Mouse (Mus musculus): ENCODE data around the gene Pou2f2. TPM values are rescaled to one million over a fixed set of nuclear protein-coding genes. Genes with fewer than 3 reads are reported as not detected.

The Pou2f2 gene
- polyA plus RNA-seq, 1 experiment from 2014 or later: 0.42 TPM

GRCm38 (mm10) chr7:25084621-25085020 lies 94.9 kb downstream of the Pou2f2 start:
- Histone ChIP-seq H3K27ac (ENCODE audit: low read depth) (0 out of 2 replicates have a peak overlapping the region, but pooled peaks have one; percentile 13), H3K9ac (no peak overlapping the region), H3K4me3 (ENCODE audit: low read depth, low read length) (no peak overlapping the region), H3K4me1 (ENCODE audit: insufficient read depth) (0 out of 2 replicates have a peak, but pooled peaks cover 7% of the 10 kb centered on the region), H3K4me2 (no peak overlapping the region), H3K36me3 (ENCODE audit: insufficient read depth) (peaks cover 63% of the 10 kb centered on the region), H3K27me3 (ENCODE audit: insufficient read depth, low read length) (no peaks in the 10 kb centered on the region), H3K9me3 (ENCODE audit: low read depth, low read length) (no peaks in the 10 kb centered on the region)
- peak; percentile 21 for DNase-seq
- no peak for TF ChIP-seq CTCF (IDR thresholded peaks at IDR 0.05; ENCODE audit: low read depth)
- WGBS: 71% methylated on average over 5 of the region's 5 CpGs
- ATAC-seq (ENCODE audit: insufficient read depth): no peak

GRCm38 (mm10) chr7:25082510-25082909 lies 97.0 kb downstream of the Pou2f2 start:
- H3K36me3 ChIP-seq (ENCODE audit: insufficient read depth): peaks cover 68% of the 10 kb centered on the region
- no peak overlapping the region for H3K4me2 ChIP-seq
- H3K4me1 ChIP-seq (ENCODE audit: insufficient read depth): peaks cover 7% of the 10 kb centered on the region
- peak; percentile 68 for TF ChIP-seq CTCF (IDR thresholded peaks at IDR 0.05; ENCODE audit: low read depth)
- no peak overlapping the region for H3K27ac ChIP-seq (ENCODE audit: low read depth)
- H3K27me3 ChIP-seq (ENCODE audit: insufficient read depth, low read length): no peaks in the 10 kb centered on the region
- no peaks in the 10 kb centered on the region for H3K9me3 ChIP-seq (ENCODE audit: low read depth, low read length)
- H3K4me3 ChIP-seq (ENCODE audit: low read depth, low read length): no peak overlapping the region
- H3K9ac ChIP-seq: no peak overlapping the region
- 73% methylated on average over 4 of the region's 4 CpGs for WGBS
- peak; percentile 64 for DNase-seq
- ATAC-seq (ENCODE audit: insufficient read depth): 0 out of 2 replicates have a peak, but pooled peaks have one; percentile 16

GRCm38 (mm10) chr7:25080431-25080830 lies 99.1 kb downstream of the Pou2f2 start:
- Histone ChIP-seq H3K27ac (ENCODE audit: low read depth) (no peak overlapping the region), H3K36me3 (ENCODE audit: insufficient read depth) (peaks cover 63% of the 10 kb centered on the region), H3K9me3 (ENCODE audit: low read depth, low read length) (no peaks in the 10 kb centered on the region), H3K9ac (no peak overlapping the region), H3K4me2 (no peak overlapping the region), H3K27me3 (ENCODE audit: insufficient read depth, low read length) (no peaks in the 10 kb centered on the region), H3K4me1 (ENCODE audit: insufficient read depth) (peaks cover 13% of the 10 kb centered on the region), H3K4me3 (ENCODE audit: low read depth, low read length) (no peak overlapping the region)
- TF ChIP-seq CTCF (IDR thresholded peaks at IDR 0.05; ENCODE audit: low read depth): no peak
- 87% methylated on average over 13 of the region's 13 CpGs for WGBS
- ATAC-seq (ENCODE audit: insufficient read depth) (no peak), DNase-seq (no peak)

- no peak for ATAC-seq (ENCODE audit: insufficient read depth)
- Histone ChIP-seq H3K27ac (ENCODE audit: low read depth) (no peak overlapping the region), H3K4me3 (ENCODE audit: low read depth, low read length) (no peak overlapping the region), H3K27me3 (ENCODE audit: insufficient read depth, low read length) (no peaks in the 10 kb centered on the region), H3K36me3 (ENCODE audit: insufficient read depth) (peaks cover 55% of the 10 kb centered on the region), H3K9me3 (ENCODE audit: low read depth, low read length) (no peaks in the 10 kb centered on the region), H3K4me2 (no peak overlapping the region), H3K9ac (no peak overlapping the region), H3K4me1 (ENCODE audit: insufficient read depth) (peaks cover 13% of the 10 kb centered on the region)
- WGBS: 78% methylated on average over 12 of the region's 12 CpGs
- DNase-seq: no peak
- TF ChIP-seq CTCF (IDR thresholded peaks at IDR 0.05; ENCODE audit: low read depth): no peak
Measured at GRCm38 (mm10) chr7:25079496-25080026, 100.0 kb downstream of the Pou2f2 start.

GRCm38 (mm10) chr7:25077414-25077755 lies 102.1 kb downstream of the Pou2f2 start:
- H3K9me3 ChIP-seq (ENCODE audit: low read depth, low read length): no peaks in the 10 kb centered on the region
- H3K4me1 ChIP-seq (ENCODE audit: insufficient read depth): peaks cover 19% of the 10 kb centered on the region
- ATAC-seq (ENCODE audit: insufficient read depth): peak; percentile 50
- TF ChIP-seq CTCF (IDR thresholded peaks at IDR 0.05; ENCODE audit: low read depth): no peak
- peak overlapping the region; percentile 69 for H3K4me3 ChIP-seq (ENCODE audit: low read depth, low read length)
- peak overlapping the region; percentile 94 for H3K27ac ChIP-seq (ENCODE audit: low read depth)
- H3K27me3 ChIP-seq (ENCODE audit: insufficient read depth, low read length): no peaks in the 10 kb centered on the region
- under 1% methylated on average over 32 of the region's 33 CpGs for WGBS
- no peak for DNase-seq
- H3K4me2 ChIP-seq: peak overlapping the region; percentile 83
- peaks cover 33% of the 10 kb centered on the region for H3K36me3 ChIP-seq (ENCODE audit: insufficient read depth)
- peak overlapping the region; percentile 82 for H3K9ac ChIP-seq

GRCm38 (mm10) chr7:25076663-25077413 lies 102.7 kb downstream of the Pou2f2 start:
- under 1% methylated on average over 55 of the region's 56 CpGs for WGBS
- Histone ChIP-seq H3K4me3 (ENCODE audit: low read depth, low read length) (peak overlapping the region; percentile 69), H3K9ac (peak overlapping the region; percentile 82), H3K27me3 (ENCODE audit: insufficient read depth, low read length) (no peaks in the 10 kb centered on the region), H3K9me3 (ENCODE audit: low read depth, low read length) (no peaks in the 10 kb centered on the region), H3K4me2 (peak overlapping the region; percentile 86), H3K27ac (ENCODE audit: low read depth) (peak overlapping the region; percentile 96), H3K4me1 (ENCODE audit: insufficient read depth) (peaks cover 19% of the 10 kb centered on the region), H3K36me3 (ENCODE audit: insufficient read depth) (peaks cover 28% of the 10 kb centered on the region)
- DNase-seq: peak; percentile 99
- peak; percentile 98 for ATAC-seq (ENCODE audit: insufficient read depth)
- no peak; the same call in 1 of the 2 replicates for TF ChIP-seq CTCF (IDR thresholded peaks at IDR 0.05; ENCODE audit: low read depth)

GRCm38 (mm10) chr7:25076296-25076662 lies 103.2 kb downstream of the Pou2f2 start:
- Histone ChIP-seq H3K9me3 (ENCODE audit: low read depth, low read length) (no peaks in the 10 kb centered on the region), H3K36me3 (ENCODE audit: insufficient read depth) (peaks cover 22% of the 10 kb centered on the region), H3K4me3 (ENCODE audit: low read depth, low read length) (peak overlapping the region; percentile 69), H3K9ac (peak overlapping the region; percentile 69), H3K27me3 (ENCODE audit: insufficient read depth, low read length) (no peaks in the 10 kb centered on the region), H3K4me1 (ENCODE audit: insufficient read depth) (peaks cover 19% of the 10 kb centered on the region), H3K27ac (ENCODE audit: low read depth) (peak overlapping the region; percentile 96), H3K4me2 (peak overlapping the region; percentile 86)
- no peak for TF ChIP-seq CTCF (IDR thresholded peaks at IDR 0.05; ENCODE audit: low read depth)
- WGBS: 16% methylated on average over 7 of the region's 7 CpGs
- DNase-seq (no peak), ATAC-seq (ENCODE audit: insufficient read depth) (no peak)
